Mouse (Mus musculus) ES-Bruce4 (cell line): ENCODE measurements around the gene Ppp1r3a.

Experiments
- CTCF ChIP-seq: IDR thresholded peaks from one replicate; pipeline ENCODE4 v1.8.1; 2011; ENCODE audit warnings: low read depth, low read length
- EP300 ChIP-seq: IDR thresholded peaks from 2 replicates; pipeline ENCODE4 v1.6.1; 2011; ENCODE audit warnings: low read depth, low read length; ENCODE audit not compliant: insufficient read depth

DNA sequence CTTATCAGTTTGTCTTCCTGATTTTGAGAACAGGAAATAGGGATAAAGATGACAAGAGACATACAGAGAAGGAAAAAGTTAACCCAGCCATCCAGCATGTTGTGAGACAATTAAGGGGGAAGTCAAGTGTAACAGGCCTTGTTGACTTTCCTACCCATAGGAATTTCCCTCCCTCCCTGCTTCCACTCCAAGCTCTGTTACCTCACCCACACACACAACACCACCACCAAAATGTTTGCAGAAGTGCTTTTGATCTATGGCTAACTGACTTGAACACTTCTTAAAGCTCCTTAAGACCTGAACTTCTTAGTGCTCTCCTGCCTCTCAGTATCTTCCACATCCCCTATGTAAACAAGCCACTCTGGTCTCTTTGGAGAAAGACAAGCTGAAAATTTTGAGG lies 55.0 kb downstream of the Ppp1r3a start:
- TF ChIP-seq CTCF: no peak
- no peak for TF ChIP-seq EP300
